Mouse (Mus musculus): ENCODE measurements at regions not wholly inside any gene's neighbourhood (a gene's known extent, or its start where the extent isn't known, plus 50 kb on each side); places are given as distances from the start of the nearest gene placed in this dataset.
A peak's percentile ranks its signal among the peaks of the same experiment; 100 is the strongest.
"Not testable (repeated sequence)": the region's sequence is repeated elsewhere in the genome, so short reads cannot be mapped to it uniquely, and the experiment has no call there.

DNA sequence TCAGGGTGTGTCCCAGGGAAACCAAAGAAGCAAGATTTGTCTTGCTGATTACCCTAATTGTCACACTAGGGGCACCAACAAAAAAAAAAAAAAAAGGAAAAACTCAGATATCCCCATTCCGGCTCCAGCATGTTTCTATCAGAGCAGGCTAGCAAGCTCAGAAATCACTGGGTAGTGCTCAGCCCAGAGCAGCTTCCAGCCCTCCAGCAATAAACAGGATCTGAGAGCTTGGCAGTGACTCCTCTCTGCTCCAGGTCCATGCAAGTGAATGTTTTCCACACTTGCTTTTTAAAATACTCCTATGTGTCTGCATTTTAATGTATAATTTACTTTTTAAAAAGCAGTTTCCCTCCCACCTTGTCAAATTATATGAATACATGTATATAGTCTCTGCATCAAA is 290.8 kb downstream of the Car8 start:
- no peak for DNase-seq (ENCODE audit: low read depth, low spot score)

DNA sequence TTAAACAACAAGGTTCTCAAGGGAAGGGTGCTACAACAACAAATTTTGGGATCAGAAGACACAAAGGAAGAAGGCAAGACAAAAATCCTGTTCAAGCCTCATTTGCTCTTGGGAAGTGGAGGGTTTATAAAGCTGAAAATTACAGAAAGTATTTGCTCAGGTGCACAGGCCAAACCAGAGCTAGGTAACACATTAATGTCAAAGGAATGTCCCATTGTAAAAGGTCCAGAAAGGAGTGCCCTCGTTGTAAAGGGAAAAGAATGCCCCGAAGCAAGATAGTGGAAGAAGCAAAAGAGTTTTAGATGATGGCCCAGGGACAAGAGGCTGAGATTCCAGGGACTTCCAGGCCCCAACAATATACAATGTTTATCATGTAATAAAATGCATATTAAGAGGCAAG is 317.3 kb downstream of the Car8 start:
- DNase-seq (ENCODE audit: low read depth, low spot score): no peak

DNA sequence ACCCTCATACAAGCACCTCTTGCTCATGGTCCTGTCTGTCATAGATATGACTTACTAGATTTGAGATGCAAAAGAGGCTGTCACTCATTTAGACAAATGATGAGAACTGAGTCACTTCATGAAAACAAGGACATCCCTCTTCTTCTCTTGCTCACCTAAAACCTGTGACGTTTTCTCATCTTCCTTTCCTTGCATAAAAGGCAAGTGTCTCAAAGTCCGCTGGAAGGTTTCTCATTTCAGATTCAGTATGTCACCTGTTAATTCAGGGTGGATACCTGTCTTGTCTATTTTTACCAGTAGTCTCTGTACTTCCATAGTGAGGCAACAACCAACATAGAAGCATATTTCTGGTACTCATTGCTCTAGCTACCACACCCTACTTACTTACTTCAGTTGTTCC is 325.6 kb downstream of the Car8 start:
- DNase-seq (ENCODE audit: low read depth, low spot score): no peak

DNA sequence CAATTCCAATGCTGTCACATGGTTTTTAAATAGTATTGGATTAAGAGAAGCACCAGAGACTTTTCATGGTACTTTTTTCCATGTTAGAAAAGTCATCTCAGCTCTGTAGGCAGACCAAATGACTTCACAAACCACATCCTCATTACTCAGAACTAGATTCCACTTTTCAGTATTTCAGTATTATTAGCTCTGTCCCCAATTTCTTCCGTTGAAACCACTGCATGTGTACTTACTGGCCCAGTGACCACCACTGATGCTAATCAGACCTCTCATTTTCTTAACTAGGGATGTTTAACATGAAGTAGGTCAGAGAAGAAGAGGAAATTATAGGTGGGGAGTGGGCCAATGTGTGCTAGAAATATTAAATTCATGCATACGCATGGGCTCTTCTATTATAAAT is 326.2 kb downstream of the Car8 start:
- no peak for DNase-seq (ENCODE audit: low read depth, low spot score)

DNA sequence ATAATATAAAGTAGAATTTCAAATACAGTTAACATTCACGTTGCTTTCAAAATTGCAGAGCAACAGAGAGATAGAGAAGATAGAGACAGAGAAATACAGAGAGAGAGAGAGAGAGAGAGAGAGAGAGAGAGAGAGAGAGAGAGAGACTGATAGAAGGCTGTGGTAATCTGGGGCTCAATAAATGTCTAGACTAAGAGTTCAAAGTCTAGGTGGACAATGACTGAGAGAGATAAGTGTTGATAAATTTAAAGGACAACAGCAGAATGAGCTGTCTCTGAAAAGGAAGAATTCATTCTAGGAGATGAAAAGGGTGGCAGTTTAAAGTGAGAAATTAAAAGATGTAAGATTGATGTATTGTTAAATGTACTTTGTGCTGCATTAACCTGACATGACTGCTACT is 335.7 kb downstream of the Car8 start:
- DNase-seq (ENCODE audit: low read depth, low spot score): no peak

DNA sequence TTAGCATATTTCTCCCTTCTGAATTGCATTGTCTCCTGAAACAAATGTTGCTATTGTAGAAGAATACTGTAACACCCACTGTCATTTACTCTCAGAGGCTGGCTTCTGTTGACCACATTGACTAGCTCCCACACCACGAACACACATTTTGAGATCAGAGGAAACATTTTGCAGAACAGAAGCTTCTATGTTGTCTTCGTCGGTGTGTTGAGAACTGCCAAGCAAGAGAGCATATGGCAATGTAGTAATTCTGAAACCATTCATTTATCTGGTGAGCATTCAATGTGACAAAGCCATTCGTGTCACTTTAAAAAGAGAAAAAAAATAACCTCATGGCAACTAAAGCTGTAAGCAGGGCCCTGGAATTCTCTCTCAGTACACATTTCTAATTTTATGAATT is 343.9 kb downstream of the Car8 start:
- DNase-seq (ENCODE audit: low read depth, low spot score): no peak

DNA sequence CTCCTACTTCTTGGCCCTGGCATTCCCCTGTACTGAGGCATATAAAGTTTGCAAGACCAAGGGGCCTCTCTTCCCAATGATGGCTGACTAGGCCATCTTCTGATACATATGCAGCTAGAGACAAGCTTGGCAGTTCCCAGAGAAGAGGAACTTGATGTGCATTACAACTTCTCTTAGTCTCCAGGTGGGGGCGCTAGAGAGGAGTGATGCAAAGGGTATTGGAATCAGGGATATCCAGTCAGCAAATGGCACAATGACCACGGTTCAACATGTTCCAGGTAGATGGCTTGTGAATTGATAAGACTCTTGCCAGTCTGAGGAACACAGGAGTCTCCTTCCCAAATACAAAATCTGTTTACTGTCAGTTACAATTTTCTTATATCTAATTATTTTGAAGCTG is 347.7 kb downstream of the Car8 start:
- DNase-seq (ENCODE audit: low read depth, low spot score): no peak

DNA sequence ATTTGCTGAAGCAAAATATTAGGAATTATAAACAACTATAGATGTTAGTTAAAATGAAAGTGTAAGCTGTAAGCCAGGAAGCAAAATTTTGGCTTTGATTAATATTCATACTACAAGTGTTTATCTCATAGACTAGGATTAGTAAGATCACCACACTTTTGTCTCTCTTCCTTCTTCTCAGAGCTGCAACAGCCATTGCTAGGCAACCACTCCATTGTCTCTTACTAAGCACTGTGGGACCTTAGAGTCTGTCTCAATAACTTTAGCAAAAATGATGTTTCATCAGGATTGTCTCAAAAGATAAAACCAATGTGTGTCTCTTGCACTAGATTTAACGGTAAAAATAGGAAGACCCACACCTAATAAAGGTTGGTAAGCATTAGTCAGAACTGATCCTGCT is 384.3 kb downstream of the Car8 start:
- no peak for DNase-seq (ENCODE audit: low read depth, low spot score)

DNA sequence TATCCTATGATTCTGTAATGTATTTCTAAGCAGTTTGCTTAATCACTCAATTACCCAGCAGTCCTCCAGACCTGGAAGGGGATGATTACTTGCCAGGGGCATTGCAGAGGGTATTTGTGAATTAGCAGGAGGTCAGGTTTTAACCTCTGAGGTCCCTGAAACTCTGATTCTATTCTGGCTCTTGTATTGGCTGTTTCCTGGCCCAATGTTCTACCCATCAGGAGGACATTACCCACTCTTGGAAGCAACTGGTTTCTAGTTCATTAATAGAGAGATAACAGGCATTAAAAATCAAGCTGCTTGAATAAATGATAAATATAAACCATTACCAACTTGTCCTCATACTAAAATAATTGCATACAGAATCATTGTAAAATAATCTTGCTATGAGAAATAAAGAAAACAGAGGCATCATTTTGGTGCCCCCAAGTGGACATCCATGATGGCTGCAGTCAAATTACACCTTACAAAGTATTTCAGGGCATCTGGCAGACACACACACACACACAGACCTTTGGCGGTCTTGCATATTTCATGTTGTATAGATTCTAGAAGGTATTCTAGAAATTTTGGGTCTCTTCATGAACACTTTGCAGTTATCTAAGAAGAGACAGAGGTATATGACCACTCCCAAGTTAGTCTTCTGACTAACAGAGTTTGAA is 385.6 kb downstream of the Car8 start:
- peak; percentile 19 for DNase-seq (ENCODE audit: low read depth, low spot score)

DNA sequence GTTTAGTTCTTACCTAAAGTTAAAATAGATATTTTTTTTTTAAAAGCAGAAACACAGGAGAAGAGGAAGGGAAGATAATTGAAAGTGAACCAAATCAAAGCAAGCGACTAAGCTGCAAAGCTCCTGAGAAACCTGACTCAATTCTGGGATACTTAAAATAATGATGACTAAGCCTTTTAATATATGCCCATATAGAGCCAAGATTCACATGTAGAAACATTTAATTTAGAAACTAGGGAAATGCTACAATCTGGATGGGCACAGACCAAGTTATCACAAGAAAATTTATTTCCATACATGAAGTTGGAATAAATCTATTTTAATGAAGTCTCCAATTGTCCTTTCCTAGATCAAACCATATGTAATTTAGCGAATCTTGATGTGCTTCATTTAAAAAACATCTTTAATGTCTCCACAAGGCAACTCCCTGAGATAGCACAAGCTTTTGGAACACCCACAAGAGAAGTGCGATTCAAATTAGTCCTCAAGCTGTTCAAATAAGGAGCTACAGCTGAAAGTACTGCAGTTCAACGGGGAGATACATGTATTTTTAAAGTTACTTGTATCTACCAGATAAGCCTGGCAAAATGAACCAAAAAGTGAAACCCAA is 386.7 kb downstream of the Car8 start:
- no peak for DNase-seq (ENCODE audit: low read depth, low spot score)

DNA sequence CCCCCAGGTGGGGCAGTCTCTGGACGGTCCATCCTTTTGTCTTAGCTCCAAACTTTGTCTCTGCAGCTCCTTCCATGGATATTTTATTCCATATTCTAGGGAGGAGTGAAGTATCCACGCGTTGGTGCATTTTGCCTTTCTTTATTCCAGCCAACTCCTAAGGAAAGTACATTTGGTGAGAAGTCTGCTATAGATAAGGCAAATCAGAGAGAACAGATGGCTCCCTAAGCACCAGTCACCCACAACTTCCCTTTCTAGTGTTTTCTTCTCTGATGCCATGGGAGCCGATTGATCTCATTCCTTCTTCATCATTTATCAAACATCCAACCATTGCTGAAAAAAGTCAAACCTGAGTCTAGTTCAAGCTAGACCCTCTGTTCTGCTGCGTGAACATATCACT is 391.4 kb downstream of the Car8 start:
- no peak for DNase-seq (ENCODE audit: low read depth, low spot score)

DNA sequence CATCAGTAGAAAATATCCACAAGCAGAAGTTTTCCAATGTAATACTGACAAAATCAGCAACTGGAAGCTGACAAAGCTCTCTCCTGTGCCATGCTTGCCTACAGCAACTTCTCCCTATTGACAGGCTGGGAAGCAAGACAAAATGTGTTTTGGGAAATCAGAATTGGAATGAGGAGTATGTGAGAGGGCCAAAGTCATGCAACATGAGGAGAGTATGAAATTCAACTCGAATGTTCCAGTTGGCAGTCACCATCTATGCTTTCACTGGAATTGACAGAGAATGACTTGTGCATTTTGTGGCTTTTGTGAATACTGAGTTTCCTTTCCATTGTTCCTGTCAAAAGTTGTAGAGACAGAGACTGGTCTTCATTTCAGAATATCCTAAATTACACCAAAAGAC is 409.7 kb downstream of the Car8 start:
- DNase-seq (ENCODE audit: low read depth, low spot score): no peak

DNA sequence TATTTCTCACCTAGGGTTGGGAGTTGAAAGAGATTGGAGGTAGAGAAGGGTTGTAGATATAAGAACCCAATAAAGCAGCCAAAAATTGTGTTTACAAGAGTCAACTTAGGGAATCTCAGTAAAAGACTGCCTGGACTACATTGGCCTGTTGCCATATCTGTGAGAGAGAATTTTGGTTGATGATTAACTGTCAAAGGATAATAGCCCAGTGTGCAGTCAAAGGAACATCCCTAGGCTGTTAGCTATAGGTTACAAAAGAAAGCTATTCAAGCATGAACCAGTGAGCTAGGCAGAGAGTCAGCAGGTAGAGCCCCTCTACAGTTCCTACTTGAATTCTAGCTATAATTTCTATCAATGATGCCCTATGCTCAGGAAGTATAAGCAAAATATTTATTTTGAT is 419.0 kb downstream of the Car8 start:
- no peak for DNase-seq (ENCODE audit: low read depth, low spot score)

DNA sequence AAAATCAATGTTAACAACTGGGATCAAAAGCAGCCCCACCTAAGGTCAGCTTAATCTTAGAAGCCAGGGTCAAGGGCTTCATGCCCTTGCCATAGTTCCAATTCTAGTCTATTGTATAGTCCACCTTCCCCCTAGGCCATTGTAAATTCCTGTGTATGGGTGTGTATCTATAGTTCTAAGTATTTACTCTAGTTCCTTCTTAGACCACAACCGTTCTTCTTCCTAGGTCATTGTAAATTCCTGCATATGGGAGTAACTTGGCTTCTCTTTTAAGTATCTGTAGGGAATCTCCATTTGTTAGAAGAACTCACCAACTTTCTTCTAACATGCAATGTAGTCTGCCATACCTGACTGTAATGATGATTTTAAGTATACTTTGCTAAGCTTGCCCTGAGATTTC is 461.1 kb downstream of the Car8 start:
- DNase-seq (ENCODE audit: low read depth, low spot score): not testable (repeated sequence)

DNA sequence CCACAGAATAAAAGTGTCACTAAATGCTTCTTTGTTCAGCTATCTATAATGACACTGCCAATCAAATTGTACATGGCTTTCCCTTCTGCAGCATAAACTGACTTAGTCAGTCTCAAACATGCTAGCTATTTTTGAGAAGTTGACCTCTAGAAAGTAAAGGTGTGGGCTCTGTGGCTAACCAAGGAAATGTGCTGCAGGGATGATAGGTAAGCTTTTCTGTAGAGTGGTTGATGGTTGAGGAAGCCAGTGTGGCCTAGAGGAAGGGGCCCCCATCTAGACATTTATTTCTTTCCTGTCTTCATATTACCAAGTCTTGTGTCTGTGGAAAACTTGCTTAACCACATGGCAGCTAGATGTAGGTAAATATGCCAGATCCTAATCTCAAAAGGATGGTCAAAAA is 483.4 kb downstream of the Car8 start:
- no peak for DNase-seq (ENCODE audit: low read depth, low spot score)

DNA sequence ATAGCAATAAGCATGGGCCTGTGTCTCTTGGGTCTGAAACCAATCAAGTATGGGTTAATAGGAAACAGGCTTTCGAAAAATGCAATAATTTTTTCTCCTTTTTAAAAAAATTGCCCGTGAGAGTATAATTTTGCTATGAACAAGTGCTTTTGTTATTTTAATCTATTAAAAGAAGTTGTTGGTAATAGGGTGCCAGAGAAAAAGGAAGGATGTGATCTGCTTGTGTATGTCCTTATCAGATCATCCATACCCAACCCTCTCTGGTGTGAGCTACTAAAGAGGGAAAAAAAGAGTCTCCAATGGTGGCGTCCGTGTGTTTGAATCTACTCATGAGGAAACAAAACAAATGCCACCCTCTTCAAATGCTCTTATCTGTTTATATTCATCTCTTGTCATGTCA is 484.9 kb downstream of the Car8 start:
- DNase-seq (ENCODE audit: low read depth, low spot score): no peak

DNA sequence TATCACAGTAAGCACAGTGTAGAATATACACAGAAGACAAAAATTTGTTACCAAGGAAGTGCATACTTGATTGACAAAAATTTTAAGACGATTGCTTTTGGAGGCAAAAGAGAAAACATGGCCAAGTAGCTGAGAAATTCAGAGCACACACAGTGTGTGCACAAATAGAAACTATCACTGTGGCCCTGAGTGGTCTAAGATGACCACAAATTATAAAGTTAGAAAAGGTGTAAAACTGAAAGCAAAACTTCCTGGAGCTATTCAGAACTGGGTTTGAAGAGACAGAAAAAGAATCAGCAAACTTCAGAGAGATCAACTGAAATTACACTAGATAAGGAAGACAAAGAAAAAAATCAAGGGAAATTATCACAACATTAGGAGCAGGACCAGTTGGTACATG is 487.6 kb downstream of the Car8 start:
- no peak for DNase-seq (ENCODE audit: low read depth, low spot score)

DNA sequence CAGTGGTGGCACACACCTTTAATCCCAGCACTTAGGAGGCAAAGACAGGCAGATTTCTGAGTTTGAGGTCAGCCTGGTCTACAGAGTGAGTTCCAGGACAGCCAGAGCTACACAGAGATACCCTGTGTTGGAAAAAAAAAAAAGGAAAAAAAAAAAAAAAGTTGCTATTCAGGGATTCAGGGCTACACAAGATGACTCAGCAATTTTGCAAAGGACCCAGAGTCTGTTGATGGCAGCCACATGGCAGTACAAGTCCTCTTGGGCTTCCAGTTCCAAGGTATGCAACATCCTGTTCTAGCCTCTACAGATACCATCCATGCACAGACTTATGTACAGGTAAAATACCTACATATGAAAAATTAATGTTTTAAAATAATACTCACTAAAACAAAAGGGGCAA is 515.9 kb downstream of the Car8 start:
- DNase-seq (ENCODE audit: low read depth, low spot score): no peak

DNA sequence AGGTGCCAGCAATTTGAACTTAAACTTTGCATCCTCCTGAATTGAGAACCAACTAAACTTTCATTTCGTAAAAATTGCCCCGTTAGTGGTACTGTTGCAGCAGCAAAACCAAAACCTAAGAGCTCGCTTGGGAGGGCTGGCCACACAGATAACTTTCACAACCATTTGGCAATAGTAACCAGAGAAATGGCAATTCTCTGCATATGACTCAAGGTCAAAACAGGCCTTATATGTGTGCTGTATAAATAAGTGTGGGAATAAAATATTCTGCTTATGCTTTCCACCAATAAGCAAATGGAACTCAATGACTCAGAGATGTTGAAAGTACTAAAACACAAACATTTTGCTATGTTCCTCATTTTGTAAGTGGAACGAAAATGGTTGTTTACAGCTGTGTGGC is 550.3 kb downstream of the Car8 start:
- DNase-seq (ENCODE audit: low read depth, low spot score): no peak

DNA sequence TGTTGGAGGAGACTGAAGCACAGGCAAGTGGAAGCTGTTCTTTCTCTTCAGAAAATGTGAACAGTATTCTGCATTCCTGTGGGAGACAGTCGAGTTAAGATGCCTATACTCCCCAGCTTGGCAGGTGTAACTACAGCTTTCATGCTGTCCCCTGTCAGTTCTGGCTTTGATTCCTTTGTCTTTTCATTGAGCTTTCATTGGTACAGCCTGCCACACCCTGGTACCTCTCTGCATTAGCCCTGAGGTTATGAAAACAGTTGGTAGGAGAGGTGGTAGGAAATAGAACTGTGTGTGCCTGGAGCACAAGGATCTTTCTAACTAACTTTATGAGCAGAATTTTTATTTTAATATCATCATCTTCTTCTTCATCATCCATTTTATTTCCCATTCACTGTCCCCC is 551.6 kb downstream of the Car8 start:
- DNase-seq (ENCODE audit: low read depth, low spot score): no peak

DNA sequence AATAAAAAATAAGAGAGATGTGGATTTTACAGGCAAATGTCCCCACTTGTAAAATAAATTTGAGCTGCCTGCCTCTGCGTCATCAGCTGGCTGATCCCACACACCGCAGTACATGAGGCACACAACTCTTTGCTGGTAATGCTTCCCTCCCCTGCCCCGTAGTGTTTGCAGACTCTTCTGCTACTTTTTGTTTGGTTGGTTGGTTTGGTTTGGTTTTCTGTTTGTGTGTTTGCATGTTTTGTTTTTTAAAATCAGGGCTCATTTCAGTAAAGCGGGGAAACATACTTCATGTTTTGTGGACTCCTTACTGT is 568.1 kb downstream of the Car8 start:
- no peak for DNase-seq (ENCODE audit: low read depth, low spot score)

DNA sequence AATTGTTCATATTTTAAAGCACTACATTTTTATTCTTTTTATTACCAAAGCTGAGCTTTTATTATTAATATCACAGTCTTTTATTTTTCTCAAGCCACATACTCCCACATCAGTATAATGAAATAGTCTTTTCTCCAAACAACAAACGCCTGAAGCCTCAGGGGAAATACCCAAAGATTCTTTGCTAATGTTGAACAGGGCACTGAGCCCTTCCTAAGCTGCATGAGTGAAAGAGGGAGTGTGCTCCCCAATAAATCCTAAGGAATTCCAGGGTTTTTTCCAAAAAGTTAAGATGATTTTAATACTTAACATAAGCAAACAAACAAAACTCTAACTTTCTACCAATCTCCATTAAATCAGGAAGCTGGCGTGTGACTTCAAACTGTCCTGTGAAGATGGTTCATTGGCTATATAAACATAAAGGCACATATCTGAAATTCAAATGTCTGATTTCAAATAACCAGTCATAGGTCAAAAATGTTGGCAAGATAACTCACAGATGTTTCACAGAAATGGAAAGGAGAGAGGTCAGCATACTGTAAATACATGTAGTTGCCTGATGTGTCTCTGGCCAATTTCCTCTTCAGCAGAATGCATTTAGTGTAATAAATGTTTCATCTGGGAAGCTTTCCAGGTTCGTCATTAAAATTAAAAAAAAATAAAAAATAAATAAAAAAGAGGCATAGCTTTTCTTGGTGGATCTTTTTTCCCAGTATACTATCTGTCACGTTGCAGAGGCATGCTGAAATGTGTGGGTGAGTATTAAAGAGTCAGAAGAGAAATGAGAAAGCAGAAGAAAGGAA is 568.6 kb downstream of the Car8 start:
- DNase-seq (ENCODE audit: low read depth, low spot score): no peak

DNA sequence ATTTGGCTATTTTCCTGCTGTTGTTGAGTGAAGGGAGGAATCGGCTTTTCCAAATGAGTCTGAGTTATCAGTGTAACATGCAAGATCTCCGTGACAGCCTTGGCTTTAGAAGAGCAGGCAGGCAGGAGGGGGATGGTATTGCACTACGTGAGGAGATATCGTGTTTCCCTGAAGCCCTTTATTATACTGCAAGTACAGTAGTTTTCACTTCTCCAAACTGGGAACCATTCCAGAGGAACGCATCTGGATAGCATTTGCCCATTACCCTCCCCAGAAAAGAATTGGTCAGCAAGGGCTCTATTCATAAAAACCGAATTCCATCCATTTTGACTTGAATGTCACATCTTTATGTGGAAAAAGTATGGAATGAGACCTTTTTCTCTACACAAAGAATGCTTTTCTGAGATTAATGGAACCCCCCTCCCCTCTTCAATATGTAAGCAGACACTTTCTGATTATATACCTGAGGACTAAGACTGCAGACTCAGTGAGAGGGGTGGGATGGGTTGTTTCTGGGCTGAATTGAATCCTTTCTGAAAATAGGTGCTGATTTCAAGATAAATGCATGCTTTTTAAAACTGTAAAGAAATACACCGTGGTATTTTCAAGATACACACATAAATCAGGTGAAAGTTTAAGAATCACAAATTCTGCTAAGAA is 571.8 kb downstream of the Car8 start:
- peak; percentile 34 for DNase-seq (ENCODE audit: low read depth, low spot score)

Measured in embryo, embryonic 11.5 days (tissue).